Mouse (Mus musculus) embryonic facial prominence, embryonic 14.5 days (tissue): ENCODE measurements at regions not wholly inside any gene's neighbourhood (a gene's known extent, or its start where the extent isn't known, plus 50 kb on each side); places are given as distances from the start of the nearest gene placed in this dataset.
A peak's percentile ranks its signal among the peaks of the same experiment; 100 is the strongest.

Experiments
- ATAC-seq: fragments of 200-750 bp; cut with Nextera tagmentation; 2 replicates; pipeline ENCODE4 v1.8.0; 2017; ENCODE audit warnings: low read depth, moderate number of reproducible peaks, moderate TSS enrichment
- DNase-seq: peaks from one replicate; pipeline ENCODE4 v3.0.0-alpha.2; 2015; ENCODE audit warnings: low spot score
- H3K27ac ChIP-seq: fragments of 300-500 bp; sonication (generic); replicated peaks from 2 replicates; pipeline ENCODE4 v1.5.1; 2014; ENCODE audit warnings: low read depth, mild to moderate bottlenecking, low read length, moderate library complexity
- H3K27me3 ChIP-seq: fragments of 300-500 bp; sonication (generic); replicated peaks from 2 replicates; pipeline ENCODE4 v1.6.1; 2014; ENCODE audit warnings: low read length; ENCODE audit not compliant: control insufficient read depth, insufficient read depth
- H3K36me3 ChIP-seq: fragments of 300-500 bp; sonication (generic); 2 replicates; pipeline ENCODE4 v1.6.1; 2014; ENCODE audit warnings: low read length, mixed read lengths; ENCODE audit not compliant: control insufficient read depth, insufficient read depth
- H3K4me1 ChIP-seq: fragments of 300-500 bp; sonication (generic); 2 replicates; pipeline ENCODE4 v1.6.1; 2014; ENCODE audit warnings: antibody characterized with exemption, low read length; ENCODE audit not compliant: control insufficient read depth, insufficient read depth
- H3K4me2 ChIP-seq: fragments of 300-500 bp; sonication (generic); 2 replicates; pipeline ENCODE4 v1.6.1; 2014; ENCODE audit warnings: low read depth, mild to moderate bottlenecking, low read length, moderate library complexity, mixed read lengths
- H3K4me3 ChIP-seq: fragments of 300-500 bp; sonication (generic); 2 replicates; pipeline ENCODE4 v1.5.1; 2014; ENCODE audit warnings: low read depth, mild to moderate bottlenecking, low read length
- H3K9ac ChIP-seq: fragments of 300-500 bp; sonication (generic); 2 replicates; pipeline ENCODE4 v1.6.1; 2014; ENCODE audit warnings: low read depth, mild to moderate bottlenecking, low read length, moderate library complexity, mixed read lengths
- H3K9me3 ChIP-seq: fragments of 300-500 bp; sonication (generic); 2 replicates; pipeline ENCODE4 v1.6.1; 2016; ENCODE audit warnings: low read length; ENCODE audit not compliant: control insufficient read depth
- WGBS: fragments of 180-500 bp; shearing (Covaris S2); extraction: QIAGEN DNeasy Blood & Tissue Kit; methylation state at CpG from one replicate; pipeline ENCODE4 v1.1.7; 2014; 5-methylcytosine and 5-hydroxymethylcytosine counted together

GRCm38 (mm10) chr1:169439621-169440020 lies 91.6 kb downstream of the Nuf2 start:
- Histone ChIP-seq H3K9ac (no peak overlapping the region), H3K9me3 (no peaks in the 10 kb centered on the region), H3K36me3 (no peaks in the 10 kb centered on the region), H3K4me3 (no peak overlapping the region), H3K27me3 (no peaks in the 10 kb centered on the region), H3K27ac (no peak overlapping the region), H3K4me2 (no peak overlapping the region), H3K4me1 (no peaks in the 10 kb centered on the region)
- WGBS = 82% methylated on average over 2 of the region's 2 CpGs
- DNase-seq = no peak
- no peak for ATAC-seq

GRCm38 (mm10) chr1:169438006-169438405 lies 93.3 kb downstream of the Nuf2 start:
- no peaks in the 10 kb centered on the region for H3K27me3 ChIP-seq
- H3K4me2 ChIP-seq = no peak overlapping the region
- H3K9ac ChIP-seq = no peak overlapping the region
- H3K4me1 ChIP-seq = no peaks in the 10 kb centered on the region
- DNase-seq (no peak), ATAC-seq (no peak)
- H3K36me3 ChIP-seq = no peaks in the 10 kb centered on the region
- 97% methylated on average over 3 of the region's 3 CpGs for WGBS
- H3K27ac ChIP-seq = no peak overlapping the region
- no peaks in the 10 kb centered on the region for H3K9me3 ChIP-seq
- no peak overlapping the region for H3K4me3 ChIP-seq

- ATAC-seq = no peak
- WGBS = 48% methylated on average over 3 of the region's 3 CpGs
These were observed 108.9 kb downstream of the Nuf2 start for GRCm38 (mm10) chr1:169422408-169422807.

GRCm38 (mm10) chr1:169421671-169422070 lies 109.6 kb downstream of the Nuf2 start:
- no peak overlapping the region for H3K27ac ChIP-seq
- no peaks in the 10 kb centered on the region for H3K36me3 ChIP-seq
- H3K9ac ChIP-seq = no peak overlapping the region
- ATAC-seq (no peak), DNase-seq (no peak)
- 48% methylated on average over 1 of the region's 1 CpGs for WGBS
- no peaks in the 10 kb centered on the region for H3K9me3 ChIP-seq
- no peaks in the 10 kb centered on the region for H3K4me1 ChIP-seq
- no peak overlapping the region for H3K4me3 ChIP-seq
- no peak overlapping the region for H3K4me2 ChIP-seq
- H3K27me3 ChIP-seq = no peaks in the 10 kb centered on the region

More at GRCm38 (mm10) chr1:169422408-169422807, 108.9 kb downstream of the Nuf2 start:
- H3K4me3 ChIP-seq = no peak overlapping the region
- DNase-seq = peak; percentile 10
- H3K36me3 ChIP-seq = no peaks in the 10 kb centered on the region
- no peaks in the 10 kb centered on the region for H3K4me1 ChIP-seq
- H3K4me2 ChIP-seq = no peak overlapping the region
- H3K9ac ChIP-seq = no peak overlapping the region
- no peak overlapping the region for H3K27ac ChIP-seq
- H3K27me3 ChIP-seq = no peaks in the 10 kb centered on the region
- H3K9me3 ChIP-seq = no peaks in the 10 kb centered on the region

- WGBS = 70% methylated on average over 4 of the region's 4 CpGs
These were observed 112.6 kb downstream of the Nuf2 start for GRCm38 (mm10) chr1:169418665-169419045.

GRCm38 (mm10) chr1:169417979-169418664 lies 113.1 kb downstream of the Nuf2 start:
- no peak overlapping the region for H3K9ac ChIP-seq
- no peaks in the 10 kb centered on the region; the same call in 1 of the 2 replicates for H3K27me3 ChIP-seq
- no peaks in the 10 kb centered on the region for H3K36me3 ChIP-seq
- no peak overlapping the region; the same call in 1 of the 2 replicates for H3K4me2 ChIP-seq
- ATAC-seq (no peak), DNase-seq (peak; percentile 56)
- H3K4me1 ChIP-seq = no peaks in the 10 kb centered on the region
- WGBS = 58% methylated on average over 10 of the region's 10 CpGs
- no peaks in the 10 kb centered on the region for H3K9me3 ChIP-seq
- H3K4me3 ChIP-seq = no peak overlapping the region
- no peak overlapping the region for H3K27ac ChIP-seq

More at GRCm38 (mm10) chr1:169418665-169419045, 112.6 kb downstream of the Nuf2 start:
- Histone ChIP-seq H3K27me3 (no peaks in the 10 kb centered on the region), H3K9ac (no peak overlapping the region), H3K4me3 (no peak overlapping the region), H3K36me3 (no peaks in the 10 kb centered on the region), H3K9me3 (no peaks in the 10 kb centered on the region), H3K4me1 (no peaks in the 10 kb centered on the region), H3K4me2 (no peak overlapping the region), H3K27ac (no peak overlapping the region)
- no peak for DNase-seq
- no peak for ATAC-seq

GRCm38 (mm10) chr1:169416701-169417100 lies 114.6 kb downstream of the Nuf2 start:
- no peak for ATAC-seq
- Histone ChIP-seq H3K4me3 (no peak overlapping the region), H3K27ac (no peak overlapping the region), H3K9ac (no peak overlapping the region), H3K4me1 (no peaks in the 10 kb centered on the region), H3K9me3 (no peaks in the 10 kb centered on the region), H3K36me3 (no peaks in the 10 kb centered on the region), H3K27me3 (no peaks in the 10 kb centered on the region; the same call in 1 of the 2 replicates), H3K4me2 (no peak overlapping the region)
- 86% methylated on average over 1 of the region's 1 CpGs for WGBS
- no peak for DNase-seq

GRCm38 (mm10) chr1:169408120-169408519 lies 123.1 kb downstream of the Nuf2 start:
- Histone ChIP-seq H3K9ac (no peak overlapping the region), H3K4me1 (no peaks in the 10 kb centered on the region), H3K4me3 (no peak overlapping the region), H3K27me3 (no peaks in the 10 kb centered on the region; the same call in 1 of the 2 replicates), H3K9me3 (no peaks in the 10 kb centered on the region), H3K4me2 (no peak overlapping the region), H3K27ac (no peak overlapping the region), H3K36me3 (no peaks in the 10 kb centered on the region)
- no peak for DNase-seq
- 65% methylated on average over 2 of the region's 2 CpGs for WGBS
- ATAC-seq = no peak

- DNase-seq = no peak
- no peak overlapping the region for H3K27ac ChIP-seq
- H3K4me3 ChIP-seq = no peak overlapping the region
- no peak for ATAC-seq
- H3K27me3 ChIP-seq = no peaks in the 10 kb centered on the region
- no peaks in the 10 kb centered on the region for H3K36me3 ChIP-seq
- H3K4me1 ChIP-seq = no peaks in the 10 kb centered on the region
- no peaks in the 10 kb centered on the region for H3K9me3 ChIP-seq
- WGBS = 44% methylated on average over 6 of the region's 6 CpGs
- H3K4me2 ChIP-seq = no peak overlapping the region
- no peak overlapping the region for H3K9ac ChIP-seq
These were observed 130.4 kb downstream of the Nuf2 start for GRCm38 (mm10) chr1:169400841-169401240.
